Mouse (Mus musculus): ENCODE measurements at regions not wholly inside any gene's neighbourhood (a gene's known extent, or its start where the extent isn't known, plus 50 kb on each side); places are given as distances from the start of the nearest gene placed in this dataset.
A peak's percentile ranks its signal among the peaks of the same experiment; 100 is the strongest.

- DNase-seq (ENCODE audit: low spot score in 2 of 2) = no peak
Observed at GRCm38 (mm10) chr7:93136061-93136460, 56.4 kb downstream of the Fam181b start.

- no peak for DNase-seq (ENCODE audit: low spot score in 2 of 2)
Observed at GRCm38 (mm10) chr7:93147379-93147778, 67.7 kb downstream of the Fam181b start.

- no peak for DNase-seq (ENCODE audit: low spot score in 2 of 2)
Observed at GRCm38 (mm10) chr7:93151321-93151720, 71.7 kb downstream of the Fam181b start.

GRCm38 (mm10) chr7:93197106-93197505 lies 117.4 kb downstream of the Fam181b start:
- peak; percentile 6 to 14 for DNase-seq (ENCODE audit: low spot score in 2 of 2)
